In the genomic region with DNA sequence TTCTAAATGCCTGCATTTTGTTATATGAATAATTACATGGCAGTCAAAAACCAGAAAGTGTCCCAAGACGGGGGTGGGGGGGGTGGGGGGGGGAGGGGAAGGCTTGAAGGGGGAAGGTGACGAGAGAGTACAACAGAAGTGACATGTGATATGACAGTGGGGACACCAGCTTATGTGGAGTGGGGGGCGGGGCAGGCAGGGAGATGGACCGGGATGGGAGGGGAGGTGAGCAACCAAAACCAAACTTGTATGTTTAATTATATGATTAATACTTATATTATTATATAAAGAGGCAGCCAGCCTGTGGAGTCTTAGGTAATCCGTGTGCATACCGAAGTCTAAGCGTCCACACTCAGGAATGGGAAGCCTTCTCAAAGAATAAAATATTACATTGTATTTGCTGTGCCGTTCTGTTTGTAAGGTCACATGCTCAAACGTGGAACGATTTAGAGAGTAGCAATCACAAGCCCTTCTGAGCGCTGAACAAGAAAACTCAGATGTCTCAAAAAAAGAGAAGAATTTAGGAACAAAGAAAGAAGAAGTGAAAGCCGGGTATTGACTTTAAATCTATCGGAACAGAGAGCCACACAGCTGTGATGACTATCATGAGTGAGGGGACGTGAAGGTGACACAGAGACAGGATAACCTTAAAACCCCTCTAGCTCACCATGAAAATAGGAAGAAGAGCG, we compare ENCODE assay signal across 14 mouse cellular contexts.
"Had no signal": no experiment of that assay in that cellular context is flagged by ENCODE, and none has a peak within 500 bp of the region (broad histone marks: within the 10 kb centered on the region; RNA-seq: fewer than 3 reads in every experiment).

No protein-coding gene starts in this region.

- H3K27me3 ChIP-seq: limb, embryonic 15.5 days; liver, embryonic 15.5 days; neural tube, embryonic 13.5 days had no signal

- H3K27ac ChIP-seq: kidney, postnatal 0 days; limb, embryonic 15.5 days; liver, embryonic 15.5 days; midbrain, embryonic 10.5 days; neural tube, embryonic 13.5 days had no signal

- H3K4me2 ChIP-seq: limb, embryonic 15.5 days; liver, embryonic 15.5 days; lung, embryonic 14.5 days; neural tube, embryonic 13.5 days had no signal

- DNase-seq: kidney, adult 11 months; kidney, adult 9 months; layer of hippocampus, adult 9-11 months; layer of hippocampus, postnatal 36 days; lung, embryonic 14.5 days; midbrain, embryonic 14.5 days; right cerebral cortex, postnatal 14 days; thymus, adult 18-20 months; thymus, postnatal 4 days had no signal

- H3K36me3 ChIP-seq: limb, embryonic 15.5 days; liver, embryonic 15.5 days; midbrain, embryonic 10.5 days; neural tube, embryonic 13.5 days had no signal

- H3K9me3 ChIP-seq: limb, embryonic 15.5 days; liver, embryonic 15.5 days; midbrain, embryonic 10.5 days; neural tube, embryonic 13.5 days had no signal

- H3K9ac ChIP-seq: limb, embryonic 15.5 days; liver, embryonic 15.5 days; lung, embryonic 14.5 days; neural tube, embryonic 13.5 days had no signal

- H3K4me3 ChIP-seq: limb, embryonic 15.5 days; liver, embryonic 15.5 days; midbrain, embryonic 10.5 days; neural tube, embryonic 13.5 days had no signal
